Mouse (Mus musculus): Measurements from ENCODE around the gene B3gnt8.

Gene B3gnt8

DNA sequence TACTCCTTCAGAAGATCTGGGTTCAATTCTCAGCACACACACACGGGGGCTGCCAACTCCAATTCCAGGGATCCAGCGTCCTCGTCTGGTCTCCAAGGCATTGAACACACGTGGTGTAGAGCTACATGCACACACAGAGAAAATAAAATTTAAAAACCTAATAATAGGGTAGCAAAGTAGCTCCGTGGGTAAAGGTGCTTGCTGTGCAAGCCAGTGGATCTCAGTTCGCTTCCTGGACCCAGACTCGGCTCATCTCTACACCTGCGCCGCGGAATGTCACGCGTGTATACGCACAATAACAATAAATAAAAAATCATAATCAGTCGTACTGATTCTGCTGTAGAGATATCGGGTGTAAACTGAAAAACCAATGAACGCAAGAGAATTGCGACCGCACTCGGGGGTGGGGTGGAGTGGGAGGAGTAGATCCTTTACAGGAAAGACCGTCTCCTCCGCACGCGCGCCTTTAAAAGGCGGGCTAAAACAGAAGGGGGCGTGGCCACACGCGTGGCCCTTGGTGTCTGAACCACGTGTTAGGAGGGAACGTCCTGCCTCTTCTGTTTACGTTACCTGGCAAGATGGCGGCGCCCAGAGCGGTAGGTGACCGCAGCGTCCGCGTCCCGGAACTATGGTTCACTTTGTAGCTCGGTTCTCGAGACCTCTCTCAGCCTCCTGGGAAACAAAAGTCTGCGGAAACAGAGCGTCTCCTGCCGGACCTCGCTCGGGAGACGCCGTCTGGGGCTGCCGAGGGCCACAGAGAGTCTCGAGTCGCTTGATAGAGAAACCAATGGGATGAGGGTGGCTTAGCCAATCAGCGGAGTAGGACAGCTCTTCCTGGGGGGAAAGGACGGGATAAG, 7.4 kb upstream of the B3gnt8 start, which contains the start of gene Dmac2:
Gene Dmac2 (plus strand): TSS at position 550 of the 857 bp plus-strand sequence.
- in situ Hi-C loops (cut with MboI, MseI): no loop called here

DNA sequence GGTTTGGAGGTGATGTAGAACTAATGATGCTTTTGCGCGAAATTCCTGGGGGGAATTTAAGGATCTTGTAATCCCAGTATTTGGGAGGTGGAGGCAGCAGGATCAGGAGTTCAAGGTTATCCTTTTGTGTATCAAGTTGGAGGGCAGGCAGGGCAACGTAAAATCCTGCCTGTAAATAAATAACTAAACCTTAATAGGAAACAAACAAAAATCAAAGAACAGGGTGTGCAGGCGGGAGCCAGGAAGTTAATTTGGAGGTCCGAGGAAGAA, 6.8 kb upstream of the B3gnt8 start:
- in situ Hi-C loops (cut with MboI, MseI): no loop called here

DNA sequence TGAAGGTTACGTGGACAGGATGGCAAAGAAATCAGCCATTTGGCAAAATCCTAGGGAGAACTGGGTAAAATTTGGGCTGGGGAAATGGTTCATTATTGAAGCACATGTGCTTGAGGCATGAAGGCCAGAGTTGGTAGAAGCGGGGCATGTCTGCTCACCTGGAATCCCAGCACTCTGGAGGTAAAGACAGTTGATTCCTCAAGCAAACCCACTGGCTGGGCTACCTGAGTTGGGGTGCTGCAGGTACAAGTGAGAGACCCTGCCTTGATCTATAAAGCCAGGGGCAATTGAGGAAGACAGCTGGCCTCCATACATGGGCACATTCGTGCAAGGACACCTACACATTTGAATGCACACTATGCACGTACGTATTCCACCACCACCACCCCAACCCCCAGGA, 6.4 kb upstream of the B3gnt8 start:
- in situ Hi-C loops (cut with MboI, MseI): loop anchor here (5.0 kb wide), 1 partner anchor 37 kb away; the partner anchor contains the start of genes Bckdha and Exosc5

DNA sequence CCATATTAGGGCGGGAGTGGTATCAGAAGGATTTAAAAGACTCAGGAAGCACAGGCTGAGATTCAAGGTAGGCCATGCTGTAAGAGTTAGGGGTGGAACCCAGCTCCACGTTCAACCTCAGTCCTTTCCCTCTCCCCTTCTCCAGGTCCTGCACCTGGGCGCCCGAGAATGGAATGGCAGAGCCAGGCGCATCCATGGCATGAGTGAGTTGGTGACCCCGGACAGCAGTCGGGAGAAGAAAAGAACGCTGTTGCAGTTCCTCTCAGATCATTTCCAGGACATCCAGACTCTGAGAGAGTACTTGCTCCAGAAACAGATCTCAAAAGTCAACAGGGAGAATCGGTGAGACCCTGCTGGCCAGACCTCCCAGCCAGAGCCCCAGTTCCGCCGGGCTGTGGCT, 5.7 kb upstream of the B3gnt8 start:
- in situ Hi-C loops (cut with MboI, MseI): loop anchor here (5.0 kb wide), 1 partner anchor 37 kb away; the partner anchor contains the start of genes Bckdha and Exosc5

DNA sequence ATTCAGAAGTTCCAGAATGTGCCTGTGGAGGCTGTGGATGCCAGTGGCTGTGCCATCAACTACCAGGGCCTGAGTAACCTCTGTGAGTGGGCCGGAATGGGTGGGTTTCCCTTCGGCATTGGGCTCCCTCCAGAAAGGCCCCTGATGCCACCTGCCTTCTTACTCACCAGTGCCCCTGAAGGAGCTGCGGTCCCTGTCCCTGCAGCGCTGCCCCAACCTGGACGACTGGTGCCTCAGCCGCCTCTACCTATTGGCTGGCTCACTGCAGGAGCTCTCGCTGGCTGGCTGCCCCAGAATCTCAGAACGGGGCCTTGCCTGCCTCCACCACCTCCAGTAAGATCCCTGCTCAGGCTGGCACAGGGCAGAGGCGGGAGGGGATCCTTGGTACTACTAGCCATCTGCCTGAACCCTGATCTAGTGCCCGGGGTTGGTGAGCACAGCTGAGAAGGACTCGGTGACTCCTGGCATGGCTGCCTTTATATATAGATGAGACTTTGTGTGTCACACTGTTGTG, 2.5 kb upstream of the B3gnt8 start:
- in situ Hi-C loops (cut with MboI, MseI): loop anchor here (5.0 kb wide), 1 partner anchor 33 kb away; the partner anchor contains the start of genes Bckdha and Exosc5

DNA sequence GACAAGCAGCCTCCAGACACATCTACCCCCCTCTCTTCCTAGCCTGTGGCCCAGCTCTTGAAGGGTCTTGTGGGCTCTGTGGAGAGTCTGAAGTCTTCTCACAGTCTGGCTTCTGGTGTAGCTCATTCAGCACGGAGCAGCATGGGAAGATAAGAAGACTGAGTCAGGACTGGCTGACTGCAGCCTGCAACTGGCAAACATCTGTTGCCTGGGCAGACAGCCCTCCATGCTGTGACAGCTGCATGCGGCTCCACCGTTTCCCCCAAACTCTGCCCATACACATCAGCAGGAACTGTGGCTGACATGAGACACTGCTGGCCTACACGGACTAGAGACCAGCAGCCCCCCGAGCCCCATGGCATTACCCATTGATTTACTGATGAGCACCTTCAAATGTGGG, 1.6 kb upstream of the B3gnt8 start:
- in situ Hi-C loops (cut with MboI, MseI): loop anchor here (5.0 kb wide), 1 partner anchor 32 kb away; the partner anchor contains the start of genes Bckdha and Exosc5

DNA sequence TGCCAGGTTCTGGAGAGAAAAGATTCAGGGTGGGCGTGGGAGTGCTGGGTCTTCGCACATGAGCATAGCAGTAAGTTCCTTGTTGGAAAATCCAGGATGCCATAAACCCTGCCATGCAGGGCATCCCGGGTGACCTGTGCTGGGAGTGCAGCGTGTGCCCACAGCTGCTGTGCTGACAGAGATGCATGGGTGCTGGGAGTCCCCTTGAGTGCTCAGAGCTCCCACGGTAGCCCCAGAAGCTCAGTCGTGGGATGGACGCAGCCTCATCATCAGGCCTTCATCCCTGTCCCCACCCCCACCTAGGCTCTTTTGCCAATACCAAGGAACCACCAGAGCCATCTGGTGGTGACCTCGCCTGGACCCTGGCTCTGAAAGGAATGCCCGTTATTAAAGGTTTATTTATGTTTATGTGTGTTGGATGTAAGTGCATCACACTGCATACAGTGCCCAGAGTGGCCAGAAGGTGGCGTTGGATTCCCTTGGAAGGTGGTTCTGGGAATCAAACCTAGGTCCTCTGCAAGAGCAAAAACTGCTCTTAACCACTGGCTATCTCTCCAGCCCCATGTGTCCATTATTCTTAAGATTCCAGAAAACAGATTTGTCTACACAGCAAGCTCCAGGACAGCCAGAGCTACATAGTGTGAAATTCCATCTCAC, 732 bp upstream of the B3gnt8 start:
- in situ Hi-C loops (cut with MboI, MseI): no loop called here

DNA sequence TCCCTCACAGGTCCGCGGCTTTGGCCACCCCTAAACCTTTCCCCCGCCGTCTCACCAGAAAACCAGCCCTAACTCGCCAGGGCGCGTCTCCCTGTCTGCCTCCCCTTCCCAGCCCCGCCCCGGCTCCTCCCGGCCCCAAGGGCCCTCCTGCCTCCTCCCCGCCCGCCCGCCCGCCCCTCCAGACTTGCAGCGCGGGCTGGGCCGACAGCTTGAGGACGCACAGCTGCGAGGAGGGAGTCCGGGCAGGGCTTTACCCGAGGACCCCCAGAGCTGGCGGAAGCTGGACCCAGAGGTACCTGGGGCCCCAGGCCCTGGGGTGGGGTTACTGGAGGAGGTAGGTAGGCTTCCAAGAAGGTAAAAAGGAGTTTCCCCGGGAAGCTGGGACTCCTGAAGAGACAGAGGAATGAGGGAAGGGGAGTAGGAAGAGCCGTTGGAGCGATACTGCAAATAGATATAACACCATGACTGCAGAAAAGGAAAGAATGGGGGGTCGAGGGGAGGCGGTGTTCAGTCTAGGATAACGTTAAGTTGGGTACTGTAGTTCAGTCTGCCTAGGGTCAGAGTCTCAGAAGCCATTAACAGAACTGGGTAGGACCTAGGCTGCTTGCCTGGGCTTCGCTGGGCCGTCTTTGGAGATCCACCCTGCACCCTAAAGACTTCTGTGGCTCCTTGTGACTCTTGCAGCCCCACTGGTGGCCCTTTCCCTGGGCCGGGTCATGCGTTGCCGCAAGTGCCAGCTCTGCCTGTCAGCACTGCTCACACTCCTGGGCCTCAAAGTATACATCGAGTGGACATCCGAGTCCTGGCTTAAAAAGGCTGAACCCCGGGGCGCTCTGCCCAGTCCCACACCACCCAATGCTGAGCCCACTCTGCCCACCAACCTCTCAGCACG, 1.2 kb downstream of the B3gnt8 start:
- in situ Hi-C loops (cut with MboI, MseI): no loop called here

DNA sequence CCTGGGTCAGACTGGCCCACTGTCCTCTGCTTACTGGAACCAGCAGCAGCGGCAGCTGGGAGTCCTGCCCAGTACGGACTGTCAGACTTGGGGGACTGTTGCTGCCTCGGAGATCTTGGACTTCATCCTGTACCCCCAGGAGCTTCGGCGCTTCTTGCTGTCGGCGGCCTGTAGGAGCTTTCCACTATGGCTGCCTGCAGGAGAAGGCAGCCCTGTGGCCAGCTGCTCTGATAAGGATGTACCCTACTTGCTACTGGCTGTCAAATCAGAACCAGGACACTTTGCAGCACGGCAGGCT, 1.8 kb downstream of the B3gnt8 start:
- in situ Hi-C loops (cut with MboI, MseI): no loop called here

DNA sequence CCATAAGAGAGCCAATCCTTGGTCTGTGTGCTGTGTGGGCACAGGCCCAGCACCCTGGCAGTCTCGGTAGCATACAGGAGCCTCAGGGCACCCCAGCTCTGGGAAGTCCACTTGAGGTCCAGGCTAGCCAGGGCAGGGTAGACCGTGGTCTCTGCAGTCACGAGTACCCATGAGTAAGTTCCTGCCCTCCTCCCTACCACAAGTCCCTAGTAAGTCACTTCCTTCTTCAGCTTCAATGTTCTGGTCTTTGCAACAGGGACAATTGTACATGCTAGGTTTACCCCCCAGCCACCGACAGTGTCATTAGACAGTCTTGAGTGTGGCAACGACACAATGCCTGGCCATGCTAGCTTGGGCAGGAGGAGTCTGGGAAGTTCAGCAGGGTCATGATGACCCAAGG, 6.2 kb downstream of the B3gnt8 start:
- in situ Hi-C loops (cut with MboI, MseI): no loop called here

DNA sequence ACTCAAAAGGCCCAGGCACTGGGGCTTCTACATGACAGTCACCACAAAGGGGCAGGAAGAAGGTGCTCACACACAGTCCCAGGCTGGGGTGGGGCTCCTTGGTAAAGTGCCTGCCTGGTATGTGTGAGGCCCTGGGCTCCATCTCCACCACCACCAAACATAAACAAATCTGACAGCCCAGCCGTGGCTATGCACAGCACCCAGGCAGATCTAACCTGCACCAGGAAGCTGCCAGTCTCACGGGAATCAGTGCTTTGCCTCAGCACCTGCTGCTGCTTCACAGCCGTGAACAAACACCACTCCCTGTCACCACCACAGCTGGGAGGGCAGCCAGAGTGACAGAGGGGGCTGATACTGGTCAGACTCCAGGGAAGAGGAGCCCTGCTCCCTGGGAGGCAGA, 9.9 kb downstream of the B3gnt8 start:
- in situ Hi-C loops (cut with MboI, MseI): no loop called here

DNA sequence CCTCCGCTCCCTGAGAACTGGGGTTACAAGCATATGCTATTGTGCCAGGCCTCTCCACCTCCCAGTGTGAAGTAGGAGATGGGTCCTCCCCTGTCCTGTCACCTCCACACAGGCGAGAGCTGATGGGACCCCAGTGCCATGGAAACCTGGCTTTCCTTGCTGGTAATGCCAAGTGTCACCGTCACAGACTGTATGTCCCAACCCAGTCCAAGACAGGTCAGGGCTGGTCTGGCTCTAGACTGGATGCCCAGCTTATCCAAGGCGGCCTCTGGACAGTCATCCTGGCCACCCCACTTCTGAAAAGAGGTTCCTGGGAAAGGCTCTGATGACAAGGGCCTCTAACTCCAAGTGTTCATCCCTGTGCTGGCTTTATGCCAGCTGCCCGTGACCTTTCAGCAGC, 10.6 kb downstream of the B3gnt8 start:
- in situ Hi-C loops (cut with MboI, MseI): no loop called here

DNA sequence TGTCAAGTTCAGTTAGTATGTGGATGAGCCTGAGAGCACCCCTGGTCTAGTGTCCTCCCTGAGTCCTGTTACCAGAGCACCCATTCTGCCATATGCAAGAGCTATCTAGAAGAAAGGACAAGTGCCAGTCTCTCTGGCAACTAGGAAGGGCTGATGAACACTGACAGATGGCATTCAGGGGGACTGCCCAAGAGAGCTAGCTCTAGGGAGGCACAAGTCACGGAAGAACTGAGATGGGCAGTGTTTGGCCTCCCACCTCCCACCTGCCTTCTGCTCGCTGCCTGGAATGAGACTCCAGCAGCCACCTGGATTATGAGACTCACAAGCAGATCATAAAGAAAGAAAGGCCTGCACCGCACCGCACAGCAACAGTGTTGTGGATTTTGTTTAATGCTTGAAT, 13.3 kb downstream of the B3gnt8 start:
- in situ Hi-C loops (cut with MboI, MseI): no loop called here

DNA sequence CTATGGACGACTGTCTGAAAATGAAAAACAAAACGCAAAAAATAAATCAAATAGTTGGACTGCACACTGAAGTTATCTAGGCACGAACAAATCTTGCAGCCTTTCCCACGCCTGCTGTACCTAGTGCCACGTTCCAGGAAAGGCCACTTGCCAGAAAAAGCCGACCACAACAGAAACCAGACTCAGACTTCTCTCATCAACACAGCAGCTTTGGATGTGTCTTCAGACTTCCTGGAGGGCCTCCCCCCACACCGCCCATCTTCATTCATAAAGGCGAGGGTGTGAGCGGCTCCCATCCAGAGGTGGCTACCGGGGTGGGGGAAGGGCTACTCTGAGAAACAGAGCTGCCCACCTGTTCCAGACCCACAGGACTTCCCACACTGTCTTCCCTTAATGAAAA, 17.7 kb downstream of the B3gnt8 start:
- in situ Hi-C loops (cut with MboI, MseI): no loop called here

DNA sequence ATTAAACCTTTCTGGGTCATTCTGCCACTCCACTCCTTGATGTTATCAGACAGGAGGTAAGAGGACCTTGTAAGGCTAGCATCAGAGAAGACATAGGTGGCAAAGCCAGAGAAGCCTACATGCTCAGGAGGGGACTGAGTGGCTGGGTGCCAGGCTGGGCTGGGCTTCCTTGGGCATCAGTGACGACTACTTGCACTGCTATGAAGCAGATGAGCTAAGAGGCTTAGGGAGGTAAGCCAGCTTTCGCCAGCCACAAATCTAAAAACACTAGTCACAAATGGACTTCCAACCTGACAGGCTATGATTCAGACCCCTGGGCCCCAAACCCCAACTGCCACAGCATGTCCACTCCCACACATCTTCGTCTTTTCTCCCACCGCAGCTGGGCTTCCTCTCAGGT, 18.2 kb downstream of the B3gnt8 start:
- in situ Hi-C loops (cut with MboI, MseI): no loop called here

DNA sequence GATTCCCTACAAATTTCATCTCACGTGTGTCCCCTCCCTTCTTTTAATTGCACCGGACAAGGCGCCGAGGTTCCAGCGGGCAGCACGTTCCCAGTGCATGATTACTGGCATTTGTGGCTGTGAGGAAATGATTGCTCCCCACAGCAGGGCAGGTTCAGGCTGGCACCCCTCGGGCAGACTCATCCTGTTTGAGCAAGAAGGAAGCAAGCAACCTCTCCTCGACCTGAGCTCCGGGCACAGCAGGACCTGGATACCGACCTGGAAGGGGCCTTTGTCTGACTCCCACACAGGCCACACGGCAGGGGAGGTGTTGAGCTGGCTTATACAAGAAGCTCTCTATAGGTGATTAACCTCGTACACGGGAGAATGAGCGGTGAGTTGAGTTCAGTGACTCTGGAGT, 18.6 kb downstream of the B3gnt8 start:
- in situ Hi-C loops (cut with MboI, MseI): no loop called here

DNA sequence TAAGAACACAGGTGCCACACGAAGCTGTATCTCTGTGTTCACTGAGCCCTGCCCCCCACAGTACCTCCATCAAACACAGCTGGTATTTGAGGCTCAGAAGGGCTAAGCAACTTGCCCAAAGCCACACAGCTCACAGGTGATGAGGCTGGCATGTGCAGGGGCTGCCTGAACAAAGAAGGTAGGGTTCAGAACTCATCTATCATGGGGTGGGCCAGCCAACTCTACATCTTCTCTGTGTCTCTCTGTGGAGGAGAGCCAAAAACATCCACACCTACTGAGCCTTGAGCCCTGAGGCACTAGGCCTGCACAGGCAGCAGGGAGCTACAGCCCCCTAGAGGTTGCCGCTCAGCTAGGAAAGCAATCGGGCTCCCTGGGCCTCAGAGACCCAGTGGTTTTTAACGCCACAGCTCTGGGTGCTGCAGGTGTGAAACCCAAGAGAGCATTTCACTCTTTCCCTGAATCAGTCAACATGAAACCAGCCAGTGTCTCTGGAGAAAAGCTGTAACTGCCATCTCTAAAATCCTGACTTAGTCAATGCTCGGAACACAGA, 21.2 kb downstream of the B3gnt8 start:
- in situ Hi-C loops (cut with MboI, MseI): no loop called here

DNA sequence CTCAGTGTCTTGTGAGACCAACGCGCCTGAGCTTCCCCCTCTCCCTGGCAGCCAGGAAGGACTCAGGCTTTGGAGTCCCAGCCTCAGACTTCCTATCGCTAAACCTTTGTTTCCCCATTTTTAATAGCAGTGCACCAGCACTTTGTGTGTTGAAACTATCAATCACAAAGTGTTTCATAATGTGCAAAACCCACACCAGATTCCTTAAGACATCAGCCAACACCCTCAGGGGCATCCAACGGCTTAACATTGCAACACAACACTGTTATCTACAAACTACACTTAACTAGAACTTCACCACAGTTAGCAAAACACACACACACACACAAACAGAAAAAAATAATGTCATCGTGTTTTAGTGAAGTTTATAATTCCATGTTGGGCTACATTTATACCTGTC, 23.4 kb downstream of the B3gnt8 start:
- in situ Hi-C loops (cut with MboI, MseI): no loop called here

DNA sequence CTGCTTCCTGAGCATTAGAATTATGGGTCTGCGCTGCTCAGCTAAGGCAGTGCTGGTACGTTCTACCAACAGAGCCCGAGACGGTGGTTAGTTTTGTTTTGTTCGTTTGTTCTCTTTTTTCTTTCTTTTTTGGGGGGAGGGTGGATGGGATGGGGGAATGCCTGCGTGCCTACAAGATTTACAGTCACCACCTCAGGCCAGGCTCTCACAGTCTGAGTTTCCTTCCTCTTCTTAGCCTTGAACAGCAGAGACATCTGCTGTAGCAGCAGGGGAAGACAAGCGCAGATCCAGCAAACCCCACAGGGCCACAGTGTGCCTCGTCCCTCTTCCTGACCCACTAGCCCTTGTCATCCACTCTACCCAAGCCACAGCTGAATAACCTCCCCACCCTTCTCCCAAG, 24.8 kb downstream of the B3gnt8 start:
- in situ Hi-C loops (cut with MboI, MseI): no loop called here

DNA sequence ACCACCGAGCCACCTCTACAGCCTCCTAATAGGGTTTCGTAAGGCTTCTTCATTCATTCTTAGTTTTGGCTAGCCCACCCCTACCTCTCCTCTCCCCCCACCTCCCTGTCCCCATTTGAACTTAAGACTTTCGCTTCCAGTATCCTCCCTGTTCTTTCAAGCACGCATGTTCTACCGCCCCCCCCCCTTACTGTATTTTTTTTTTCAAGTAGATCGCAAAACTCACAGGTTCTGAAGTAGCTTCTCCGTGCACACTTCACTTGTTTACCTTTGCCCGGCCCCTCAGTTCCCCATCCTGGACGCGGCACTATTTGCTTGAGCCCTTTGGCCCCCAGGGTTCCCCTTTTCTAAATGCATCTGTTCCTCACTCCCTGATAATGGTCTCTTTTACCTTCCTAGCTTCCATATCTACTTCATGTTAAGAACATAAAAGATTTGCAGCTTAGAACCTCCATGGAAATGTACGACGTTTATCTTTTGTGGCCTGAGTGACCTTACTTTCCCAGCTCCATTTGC, 25.8 kb downstream of the B3gnt8 start:
- in situ Hi-C loops (cut with MboI, MseI): no loop called here

DNA sequence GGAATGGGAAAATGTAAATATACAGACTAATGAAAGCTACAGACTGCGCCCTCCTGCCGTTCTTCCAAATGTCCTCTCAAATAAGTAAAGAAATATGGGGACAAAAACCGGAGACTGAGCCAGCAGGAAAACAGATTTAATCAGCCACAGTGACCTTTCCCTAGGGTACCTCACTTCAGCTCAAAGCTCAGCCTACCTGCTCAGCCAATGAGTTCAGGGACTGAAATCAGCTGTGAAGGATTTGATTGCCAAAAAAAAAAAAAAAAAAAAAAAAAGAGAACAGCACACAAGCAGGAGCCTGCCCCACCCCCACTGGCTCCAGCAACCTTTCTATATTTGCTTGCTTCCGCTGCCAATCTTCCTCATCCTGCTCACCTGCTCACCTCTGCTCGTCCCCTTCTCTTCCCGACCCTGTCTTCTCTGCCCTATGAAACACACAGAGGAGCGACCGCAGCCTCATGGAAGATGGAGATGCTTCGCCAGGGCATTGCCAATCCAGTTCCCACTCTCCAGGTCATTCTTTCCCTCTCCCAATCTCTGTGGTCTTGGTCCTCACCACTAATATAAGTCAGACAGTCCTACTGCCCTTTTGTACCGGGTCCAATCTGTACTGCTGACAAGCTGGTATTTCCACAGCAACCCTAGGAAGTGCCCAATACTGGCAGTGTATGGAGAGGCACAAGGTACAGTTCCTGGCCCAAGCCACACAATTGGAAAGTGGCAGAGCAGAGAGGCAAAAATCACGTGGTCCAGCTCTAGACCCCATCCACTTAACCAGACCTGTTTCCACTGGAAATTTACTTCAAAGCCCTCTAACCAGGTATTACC, 29.4 kb downstream of the B3gnt8 start:
- in situ Hi-C loops (cut with MboI, MseI): loop anchor here (5.0 kb wide), 1 partner anchor 34 kb away; no protein-coding TSS in a partner anchor

All from T-helper 1 cell (primary cell).